Mouse (Mus musculus): ENCODE results near the gene Cd47.

- TF ChIP-seq CTCF (IDR thresholded peaks at IDR 0.05) = no peak
- TF ChIP-seq EP300 (IDR thresholded peaks at IDR 0.05; ENCODE audit: insufficient read depth, low read depth, low read length) = no peak
- no peak for TF ChIP-seq POLR2A (IDR thresholded peaks at IDR 0.05; ENCODE audit: insufficient read depth, low read depth, low read length)
Measured at GRCm38 (mm10) chr16:49800996-49801395, 663 bp downstream of the Cd47 start.
